Mouse (Mus musculus) cerebellum, adult 2 months (tissue): ENCODE measurements around the gene Gm16181.

Experiments
- CTCF ChIP-seq: fragments of 200-500 bp; IDR thresholded peaks from 2 replicates; pipeline ENCODE4 v1.5.1; 2011; ENCODE audit warnings: low read depth, mild to moderate bottlenecking, control low read depth, low read length, moderate library complexity, borderline replicate concordance; ENCODE audit not compliant: insufficient read depth
- POLR2A ChIP-seq: fragments of 200-500 bp; IDR thresholded peaks from 2 replicates; pipeline ENCODE4 v1.6.1; 2011; ENCODE audit warnings: low read length, control low read depth, borderline replicate concordance; ENCODE audit not compliant: insufficient read depth

DNA sequence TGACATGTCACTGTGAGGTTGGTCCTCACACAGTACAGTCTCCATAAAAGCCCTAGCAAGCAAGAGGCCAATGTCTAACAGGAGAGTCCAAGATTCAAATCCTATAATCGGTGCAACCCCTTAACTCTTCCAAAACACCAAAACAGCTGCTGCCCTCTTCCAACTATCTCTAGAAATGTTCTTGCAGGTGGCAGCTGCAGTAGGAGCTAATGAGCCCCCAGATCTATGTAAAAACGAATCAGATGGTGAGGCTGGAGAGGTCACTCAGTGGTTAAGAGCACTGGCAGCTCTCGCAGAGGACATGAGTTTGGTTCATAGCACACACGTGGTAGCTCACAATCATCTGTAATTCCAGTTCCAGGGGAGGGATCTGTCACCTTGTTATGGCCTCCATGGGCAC, 35.1 kb downstream of the Gm16181 start:
- TF ChIP-seq CTCF = no peak
- no peak for TF ChIP-seq POLR2A
